Mouse (Mus musculus) kidney, embryonic 15.5 days (tissue): ENCODE measurements around the gene Sdccag8. TPM values are rescaled to one million over a fixed set of nuclear protein-coding genes. Genes with fewer than 3 reads are reported as not detected.

Experiments used
- ATAC-seq: fragments of 200-750 bp; cut with Nextera tagmentation; replicated peaks from 2 replicates; pipeline ENCODE4 v1.8.0; 2017; ENCODE audit warnings: moderate TSS enrichment; ENCODE audit not compliant: low FRiP score
- H3K27ac ChIP-seq: fragments of 300-500 bp; sonication (generic); 2 replicates; pipeline ENCODE4 v1.5.1; 2015; ENCODE audit warnings: mild to moderate bottlenecking, inconsistent platforms
- H3K27me3 ChIP-seq: fragments of 300-500 bp; sonication (generic); 2 replicates; pipeline ENCODE4 v1.6.1; 2015; ENCODE audit warnings: inconsistent platforms
- H3K36me3 ChIP-seq: fragments of 300-500 bp; sonication (generic); 2 replicates; pipeline ENCODE4 v1.6.1; 2015; ENCODE audit warnings: inconsistent platforms
- H3K4me1 ChIP-seq: fragments of 300-500 bp; sonication (generic); 2 replicates; pipeline ENCODE4 v1.6.1; 2015; ENCODE audit warnings: inconsistent platforms
- H3K4me2 ChIP-seq: fragments of 300-500 bp; sonication (generic); 2 replicates; pipeline ENCODE4 v1.6.1; 2015; ENCODE audit warnings: moderate library complexity, mild to moderate bottlenecking, inconsistent platforms
- H3K4me3 ChIP-seq: fragments of 300-500 bp; sonication (generic); replicated peaks from 2 replicates; pipeline ENCODE4 v1.5.1; 2015; ENCODE audit warnings: mild to moderate bottlenecking, inconsistent platforms
- H3K9ac ChIP-seq: fragments of 300-500 bp; sonication (generic); 2 replicates; pipeline ENCODE4 v1.6.1; 2015; ENCODE audit warnings: mild to moderate bottlenecking, inconsistent platforms
- H3K9me3 ChIP-seq: fragments of 300-500 bp; sonication (generic); replicated peaks from 2 replicates; pipeline ENCODE4 v1.6.1; 2016; ENCODE audit warnings: inconsistent platforms
- WGBS: fragments of 180-500 bp; shearing (Covaris S2); methylation state at CpG from one replicate; pipeline ENCODE4 v1.1.7; 2015; ENCODE audit warnings: mixed read lengths; 5-methylcytosine and 5-hydroxymethylcytosine counted together
- polyA plus RNA-seq: library from polyadenylated mRNA; unstranded; fragments of >200 nt; fragmentation: Nextera tagmentation; extraction: Ambion mirVana; gene quantifications from 2 replicates; pipeline ENCODE4 v1.2.1, GENCODE M21; 2015

Gene Sdccag8
- polyA plus RNA-seq, 1 experiment from 2014 or later, result 17.1 TPM

DNA sequence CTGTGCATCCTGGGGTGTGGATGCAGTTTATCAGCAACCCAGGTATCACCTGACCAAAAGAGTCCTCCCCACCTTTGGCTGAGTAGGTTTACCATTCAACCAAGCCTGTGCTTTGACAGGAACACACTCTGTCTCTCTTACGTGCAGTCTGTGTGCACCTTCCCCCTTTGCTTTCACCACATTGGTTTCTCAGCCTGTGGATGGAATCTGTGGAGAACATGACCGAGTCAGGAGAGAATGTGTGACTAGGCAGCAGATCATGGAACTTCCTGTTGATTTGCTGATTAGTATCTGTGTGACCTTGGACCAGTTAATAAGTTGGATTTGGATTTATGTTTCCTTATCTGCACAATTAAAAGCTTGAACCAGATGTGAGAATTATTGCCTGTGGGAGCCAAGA lies 3.7 kb downstream of the Sdccag8 start:
- Histone ChIP-seq H3K4me1 (peaks cover 3% of the 10 kb centered on the region; the same call in 1 of the 2 replicates), H3K4me3 (no peak overlapping the region), H3K9ac (no peak overlapping the region), H3K4me2 (no peak overlapping the region), H3K27ac (no peak overlapping the region), H3K9me3 (no peaks in the 10 kb centered on the region), H3K27me3 (no peaks in the 10 kb centered on the region), H3K36me3 (no peaks in the 10 kb centered on the region)
- 64% methylated on average over 2 of the region's 2 CpGs for WGBS
- ATAC-seq, result no peak

DNA sequence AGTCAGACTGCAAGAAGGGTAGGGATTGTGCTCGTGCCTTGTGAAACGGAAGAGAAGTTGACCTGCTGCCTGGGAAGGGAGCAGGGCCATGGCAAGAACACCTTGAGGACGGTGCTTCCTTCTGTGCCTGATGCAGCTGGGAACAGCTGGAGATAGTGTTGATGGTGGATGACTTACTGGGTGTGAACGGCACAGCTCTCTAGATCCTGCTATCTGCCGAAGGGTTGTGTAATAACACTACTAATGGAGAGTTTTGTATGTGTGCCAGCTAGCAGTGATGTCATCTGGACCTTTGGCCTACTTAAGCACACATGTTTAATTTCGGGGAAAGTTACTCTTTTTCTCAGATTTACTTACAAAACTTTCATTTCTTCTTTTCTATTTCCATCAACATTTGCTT lies 4.3 kb downstream of the Sdccag8 start:
- Histone ChIP-seq H3K4me2 (no peak overlapping the region), H3K27me3 (no peaks in the 10 kb centered on the region), H3K36me3 (no peaks in the 10 kb centered on the region), H3K9ac (no peak overlapping the region), H3K4me3 (no peak overlapping the region), H3K9me3 (no peaks in the 10 kb centered on the region), H3K27ac (no peak overlapping the region), H3K4me1 (peaks cover 3% of the 10 kb centered on the region; the same call in 1 of the 2 replicates)
- 65% methylated on average over 6 of the region's 6 CpGs for WGBS
- ATAC-seq, result no peak

DNA sequence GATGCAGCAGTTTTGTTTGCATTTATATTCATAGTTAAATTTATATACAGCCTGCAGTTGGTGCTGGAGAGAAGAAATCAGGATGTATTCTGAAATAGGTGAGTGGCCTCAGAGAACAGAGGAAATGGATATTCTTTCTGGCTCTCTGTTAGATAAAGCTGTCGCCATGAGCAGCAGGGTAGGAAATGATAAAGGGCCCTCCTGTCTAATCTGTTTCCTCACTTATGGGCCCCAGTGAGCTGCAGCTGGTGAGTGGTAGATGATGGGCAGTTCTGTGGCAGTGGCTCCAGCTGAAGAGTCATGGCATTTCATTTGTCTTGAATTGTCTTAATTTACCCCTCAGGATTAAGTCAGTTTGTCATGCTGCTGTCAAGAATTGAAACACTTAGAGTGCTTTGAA lies 7.5 kb downstream of the Sdccag8 start:
- Histone ChIP-seq H3K27ac (no peak overlapping the region), H3K4me1 (no peaks in the 10 kb centered on the region), H3K4me3 (no peak overlapping the region), H3K9me3 (no peaks in the 10 kb centered on the region), H3K4me2 (no peak overlapping the region), H3K27me3 (no peaks in the 10 kb centered on the region), H3K9ac (no peak overlapping the region), H3K36me3 (peaks cover 4% of the 10 kb centered on the region; the same call in 1 of the 2 replicates)
- no peak for ATAC-seq
- 41% methylated on average over 1 of the region's 1 CpGs for WGBS

DNA sequence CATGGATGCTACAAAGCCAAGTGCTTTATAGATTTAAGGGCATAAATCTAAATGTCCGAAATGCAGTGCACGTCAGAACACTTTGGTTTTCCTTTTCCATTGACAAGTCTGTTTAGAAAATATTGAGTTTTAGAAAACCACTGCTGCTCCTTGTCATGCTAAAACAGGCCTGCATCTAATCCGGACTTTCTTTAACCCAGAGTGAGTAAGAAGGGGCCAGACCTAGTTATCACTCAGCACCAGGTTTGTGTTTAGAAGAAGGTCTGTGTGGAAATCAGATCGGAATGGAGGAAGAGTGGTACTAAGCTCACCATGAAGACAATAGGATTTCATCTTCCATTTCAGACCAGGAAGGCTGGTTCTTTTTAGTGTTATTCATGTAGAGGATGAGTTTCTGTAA lies 8.5 kb downstream of the Sdccag8 start:
- Histone ChIP-seq H3K27ac (no peak overlapping the region), H3K9me3 (no peaks in the 10 kb centered on the region), H3K9ac (no peak overlapping the region), H3K27me3 (no peaks in the 10 kb centered on the region), H3K4me3 (no peak overlapping the region), H3K4me1 (no peaks in the 10 kb centered on the region), H3K4me2 (no peak overlapping the region), H3K36me3 (peaks cover 4% of the 10 kb centered on the region; the same call in 1 of the 2 replicates)
- 74% methylated on average over 4 of the region's 4 CpGs for WGBS
- ATAC-seq, result no peak

DNA sequence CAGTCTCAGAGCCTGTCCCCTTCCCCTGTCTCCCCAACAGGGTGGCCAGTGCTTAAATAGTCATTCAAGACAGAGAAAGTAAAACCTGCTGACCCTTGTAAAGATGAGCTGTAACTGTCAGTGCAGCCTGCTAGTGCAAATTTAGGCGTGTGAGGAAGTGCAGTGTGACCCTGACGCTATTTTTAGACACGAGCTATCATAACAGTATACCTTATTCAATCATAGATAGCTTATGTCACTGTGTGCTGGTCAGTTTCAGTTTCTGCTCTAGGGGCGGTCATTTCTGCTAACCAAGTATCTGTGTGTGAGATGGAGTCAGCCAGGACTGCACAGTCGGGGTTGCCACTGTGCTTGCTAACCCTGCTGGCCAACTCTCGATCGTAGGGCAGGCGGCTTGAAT lies 9.4 kb downstream of the Sdccag8 start:
- 78% methylated on average over 8 of the region's 8 CpGs for WGBS
- no peaks in the 10 kb centered on the region for H3K9me3 ChIP-seq

DNA sequence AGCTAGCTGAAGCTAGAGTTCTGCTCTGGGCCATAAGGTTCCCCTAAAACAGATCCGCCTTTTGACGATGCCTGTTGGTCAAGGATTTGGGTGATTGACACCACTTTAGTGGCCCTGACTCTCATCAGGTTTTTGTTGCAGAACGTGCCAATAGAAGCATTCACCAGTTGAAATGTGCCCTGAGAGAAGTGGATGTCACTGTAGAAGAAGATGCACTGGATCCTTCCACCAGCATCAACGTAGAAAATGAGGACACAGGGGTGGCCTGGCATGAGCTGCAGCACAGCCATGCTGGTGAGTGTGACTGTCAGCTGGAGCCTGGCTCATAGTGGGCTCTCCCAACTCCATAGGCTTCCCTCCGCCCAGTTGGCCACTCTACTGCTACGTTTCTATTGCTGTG lies 10.2 kb downstream of the Sdccag8 start:
- ATAC-seq, result no peak
- Histone ChIP-seq H3K4me3 (no peak overlapping the region), H3K9ac (no peak overlapping the region), H3K36me3 (peaks cover 7% of the 10 kb centered on the region; the same call in 1 of the 2 replicates), H3K9me3 (no peaks in the 10 kb centered on the region), H3K27ac (no peak overlapping the region), H3K4me1 (no peaks in the 10 kb centered on the region), H3K27me3 (no peaks in the 10 kb centered on the region), H3K4me2 (no peak overlapping the region)
- 79% methylated on average over 6 of the region's 6 CpGs for WGBS

More for the DNA sequence above, 9.4 kb downstream of the Sdccag8 start:
- ATAC-seq, result no peak
- Histone ChIP-seq H3K4me3 (no peak overlapping the region), H3K27me3 (no peaks in the 10 kb centered on the region), H3K4me2 (no peak overlapping the region), H3K4me1 (no peaks in the 10 kb centered on the region), H3K27ac (no peak overlapping the region), H3K9ac (no peak overlapping the region), H3K36me3 (peaks cover 5% of the 10 kb centered on the region; the same call in 1 of the 2 replicates)

DNA sequence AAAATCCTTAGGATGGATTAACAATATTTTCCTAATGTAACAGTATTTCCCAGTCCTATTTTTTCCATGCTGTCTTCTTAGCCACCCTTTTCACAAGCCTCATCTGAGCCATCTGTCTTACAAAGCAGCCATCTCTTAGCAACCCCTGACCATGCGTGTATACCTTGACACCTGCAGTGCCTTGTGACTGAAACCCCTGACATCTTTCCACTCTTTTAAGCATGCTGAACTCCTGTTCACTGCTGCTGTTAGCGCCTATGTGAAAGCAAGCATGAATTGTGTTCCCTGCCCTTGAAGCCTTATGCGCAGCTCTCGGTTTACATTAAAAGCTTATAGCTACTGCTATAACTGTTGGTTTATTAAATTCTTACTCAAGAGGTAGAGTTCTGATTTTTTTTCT lies 10.6 kb downstream of the Sdccag8 start:
- Histone ChIP-seq H3K27me3 (no peaks in the 10 kb centered on the region), H3K9me3 (no peaks in the 10 kb centered on the region), H3K9ac (no peak overlapping the region), H3K4me3 (no peak overlapping the region), H3K36me3 (peaks cover 7% of the 10 kb centered on the region; the same call in 1 of the 2 replicates), H3K4me1 (no peaks in the 10 kb centered on the region), H3K4me2 (no peak overlapping the region), H3K27ac (no peak overlapping the region)
- ATAC-seq, result no peak
- 90% methylated on average over 4 of the region's 4 CpGs for WGBS

DNA sequence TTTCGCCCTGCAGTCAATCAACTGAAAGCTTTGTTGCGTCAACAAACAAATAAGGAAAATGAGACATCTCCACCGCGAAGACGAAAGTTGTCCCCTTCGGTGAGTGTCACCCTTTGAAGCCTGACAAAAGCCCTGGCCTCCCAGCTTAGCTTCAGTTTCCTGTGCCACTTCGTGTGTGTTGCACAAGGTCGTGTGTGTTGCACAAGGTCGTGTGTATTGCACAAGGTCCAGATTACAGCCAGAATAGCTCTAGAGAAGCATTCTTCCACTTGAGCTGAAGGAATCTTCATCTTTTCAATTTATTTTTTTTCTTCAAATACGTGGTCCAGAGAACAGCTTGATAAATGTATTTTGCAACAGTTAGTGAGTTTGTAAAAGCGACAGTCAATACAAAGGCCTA lies 11.7 kb downstream of the Sdccag8 start:
- no peak for ATAC-seq
- Histone ChIP-seq H3K4me1 (no peaks in the 10 kb centered on the region), H3K4me3 (no peak overlapping the region), H3K9me3 (no peaks in the 10 kb centered on the region), H3K27me3 (no peaks in the 10 kb centered on the region), H3K36me3 (peaks cover 7% of the 10 kb centered on the region; the same call in 1 of the 2 replicates), H3K27ac (no peak overlapping the region), H3K9ac (no peak overlapping the region), H3K4me2 (no peak overlapping the region)
- WGBS, result 86% methylated on average over 11 of the region's 11 CpGs

DNA sequence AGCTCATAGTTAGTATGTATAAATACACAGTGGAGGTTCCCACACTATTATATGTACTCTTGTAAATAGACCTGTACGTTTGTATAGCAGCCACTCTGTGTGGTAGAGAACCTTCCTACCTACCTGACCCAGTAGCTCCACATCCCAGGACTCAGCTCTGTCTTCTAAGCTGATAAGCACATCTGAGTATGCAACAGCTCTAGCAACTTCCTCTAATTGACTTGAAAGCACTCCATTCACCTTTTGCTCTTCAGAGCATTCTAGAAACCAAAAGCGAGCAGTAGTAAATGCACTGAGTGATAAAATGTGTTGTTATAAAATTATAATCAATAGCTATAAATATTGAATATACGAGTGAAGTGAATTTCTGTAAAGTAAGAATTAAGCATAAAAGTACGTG lies 12.5 kb downstream of the Sdccag8 start:
- no peak overlapping the region for H3K4me2 ChIP-seq
- no peak for ATAC-seq
- H3K4me3 ChIP-seq, result no peak overlapping the region
- no peak overlapping the region for H3K27ac ChIP-seq
- no peaks in the 10 kb centered on the region for H3K9me3 ChIP-seq
- peaks cover 7% of the 10 kb centered on the region; the same call in 1 of the 2 replicates for H3K36me3 ChIP-seq
- no peaks in the 10 kb centered on the region for H3K27me3 ChIP-seq
- no peak overlapping the region for H3K9ac ChIP-seq
- no peaks in the 10 kb centered on the region for H3K4me1 ChIP-seq
- WGBS, result 85% methylated on average over 4 of the region's 4 CpGs

DNA sequence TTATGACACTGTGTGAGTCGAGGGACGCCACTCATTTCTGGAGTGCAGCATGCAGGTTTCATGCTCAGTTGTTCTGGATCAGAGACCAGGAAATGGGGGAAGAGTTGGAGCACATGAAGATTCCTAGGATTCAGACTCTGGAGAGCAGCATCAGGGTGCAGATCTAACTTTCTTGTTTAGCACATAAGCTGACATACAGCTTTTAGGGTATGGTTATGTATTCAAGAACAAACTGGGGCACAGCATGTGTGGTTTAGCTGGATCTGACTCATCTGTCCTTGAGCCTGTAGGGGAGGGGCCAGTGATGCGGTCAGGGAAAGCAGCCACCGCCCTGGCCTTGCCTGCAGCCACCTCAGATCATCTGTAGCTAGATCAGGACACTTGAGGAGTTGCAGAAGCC lies 12.9 kb downstream of the Sdccag8 start:
- no peak for ATAC-seq
- Histone ChIP-seq H3K9me3 (no peaks in the 10 kb centered on the region), H3K4me3 (no peak overlapping the region), H3K27me3 (no peaks in the 10 kb centered on the region), H3K9ac (no peak overlapping the region), H3K27ac (no peak overlapping the region), H3K36me3 (peaks cover 7% of the 10 kb centered on the region; the same call in 1 of the 2 replicates), H3K4me2 (no peak overlapping the region), H3K4me1 (no peaks in the 10 kb centered on the region)
- 70% methylated on average over 4 of the region's 4 CpGs for WGBS

DNA sequence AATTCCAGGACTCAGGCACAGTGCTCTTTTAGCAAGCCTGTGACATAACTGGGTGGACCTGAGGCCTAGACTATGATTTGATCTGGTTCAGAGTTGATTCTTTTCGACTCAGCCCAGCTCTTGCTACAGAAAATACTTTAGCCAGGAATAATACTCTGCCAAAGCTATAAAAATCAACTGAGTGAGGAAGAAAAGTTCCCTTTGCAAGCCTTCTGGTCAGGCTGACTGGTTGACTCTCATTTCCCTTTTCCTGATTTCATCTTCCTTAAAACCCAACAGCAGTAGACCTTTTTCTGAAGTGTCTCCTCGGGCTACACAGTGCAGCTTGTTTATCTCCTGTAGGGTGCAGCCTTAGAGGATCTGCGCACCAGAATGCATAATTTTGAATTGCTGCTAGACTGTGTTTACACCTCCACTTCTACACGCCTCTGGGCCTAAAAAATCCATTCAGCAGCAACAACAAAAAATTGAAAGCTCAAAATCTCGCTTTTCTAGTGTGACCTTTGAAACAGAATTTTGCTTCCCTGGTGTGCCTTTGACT lies 13.6 kb downstream of the Sdccag8 start:
- no peak for ATAC-seq

DNA sequence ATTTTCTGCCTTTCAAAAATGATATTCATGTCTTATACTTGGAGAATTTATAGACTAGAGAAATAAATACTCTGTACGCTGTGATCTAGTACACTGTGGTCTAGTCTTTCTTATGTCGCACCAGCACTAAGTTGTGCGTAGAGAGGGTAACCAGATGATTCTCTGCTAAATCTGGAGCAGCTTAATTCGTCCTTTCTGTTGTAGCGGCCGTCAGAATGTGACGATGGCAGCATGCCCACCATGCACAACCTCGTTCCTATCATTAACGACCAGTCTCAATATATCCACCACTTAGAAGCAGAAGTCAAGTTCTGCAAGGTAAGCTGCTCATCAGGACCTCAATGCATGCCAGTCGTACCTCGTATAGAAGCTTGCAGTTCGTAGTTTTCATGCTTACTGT lies 14.2 kb downstream of the Sdccag8 start:
- Histone ChIP-seq H3K36me3 (peaks cover 7% of the 10 kb centered on the region; the same call in 1 of the 2 replicates), H3K27me3 (no peaks in the 10 kb centered on the region), H3K9me3 (no peaks in the 10 kb centered on the region), H3K4me1 (no peaks in the 10 kb centered on the region), H3K27ac (no peak overlapping the region), H3K9ac (no peak overlapping the region), H3K4me3 (no peak overlapping the region), H3K4me2 (no peak overlapping the region)
- 92% methylated on average over 12 of the region's 12 CpGs for WGBS
- no peak for ATAC-seq

More for the DNA sequence above, 13.6 kb downstream of the Sdccag8 start:
- H3K36me3 ChIP-seq, result peaks cover 7% of the 10 kb centered on the region; the same call in 1 of the 2 replicates
- no peak overlapping the region for H3K9ac ChIP-seq
- H3K27me3 ChIP-seq, result no peaks in the 10 kb centered on the region
- no peaks in the 10 kb centered on the region for H3K4me1 ChIP-seq
- WGBS, result 73% methylated on average over 5 of the region's 5 CpGs
- H3K9me3 ChIP-seq, result no peaks in the 10 kb centered on the region
- H3K4me3 ChIP-seq, result no peak overlapping the region
- H3K27ac ChIP-seq, result no peak overlapping the region
- no peak overlapping the region for H3K4me2 ChIP-seq

DNA sequence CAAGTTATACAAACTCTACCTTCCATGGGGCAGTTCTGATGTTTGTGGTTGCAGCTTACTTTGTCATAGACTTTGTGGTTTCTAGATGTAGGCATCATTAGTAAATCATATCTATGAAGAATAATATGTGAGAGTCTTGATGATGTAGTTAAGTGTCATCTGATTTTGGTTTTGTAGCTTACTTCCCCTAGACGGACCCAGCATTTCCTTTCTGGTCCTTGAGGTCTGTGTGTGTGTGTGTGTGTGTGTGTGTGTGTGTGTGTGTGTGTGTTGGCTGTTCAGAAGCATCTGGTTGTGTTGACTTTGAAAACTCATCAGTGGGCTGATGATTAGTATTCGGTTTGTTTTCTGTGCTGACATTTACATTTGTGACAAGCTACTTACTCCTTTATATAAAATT lies 17.6 kb downstream of the Sdccag8 start:
- ATAC-seq, result no peak
- Histone ChIP-seq H3K4me3 (no peak overlapping the region), H3K27ac (no peak overlapping the region), H3K9ac (no peak overlapping the region), H3K9me3 (no peaks in the 10 kb centered on the region), H3K4me1 (peaks cover 7% of the 10 kb centered on the region; the same call in 1 of the 2 replicates), H3K4me2 (no peak overlapping the region), H3K36me3 (0 out of 2 replicates have a peak, but pooled peaks cover 3% of the 10 kb centered on the region), H3K27me3 (peaks cover 11% of the 10 kb centered on the region; the same call in 1 of the 2 replicates)
- WGBS, result 78% methylated on average over 2 of the region's 2 CpGs
